Mouse (Mus musculus) embryo, embryonic 10.5 days (tissue): ENCODE data around the gene Alkbh4.
"Not testable (repeated sequence)": the region's sequence is repeated elsewhere in the genome, so short reads cannot be mapped to it uniquely, and the experiment has no call there.

Experiments used
- DNase-seq: peaks from one replicate; pipeline ENCODE4 v3.0.0-alpha.2; 2015; ENCODE audit warnings: low spot score

The Alkbh4 gene

GRCm38 (mm10) chr5:136143161-136143755 lies 7.3 kb downstream of the Alkbh4 start:
- peak; percentile 3 for DNase-seq

GRCm38 (mm10) chr5:136144606-136145430 lies 8.9 kb downstream of the Alkbh4 start:
- no peak for DNase-seq

GRCm38 (mm10) chr5:136146936-136147335 lies 11.0 kb downstream of the Alkbh4 start:
- no peak for DNase-seq

GRCm38 (mm10) chr5:136147704-136148103 lies 11.8 kb downstream of the Alkbh4 start:
- no peak for DNase-seq

- DNase-seq = not testable (repeated sequence)
Measured at GRCm38 (mm10) chr5:136149134-136149576, 13.2 kb downstream of the Alkbh4 start.

GRCm38 (mm10) chr5:136152365-136152764 lies 16.4 kb downstream of the Alkbh4 start:
- DNase-seq = no peak

- no peak for DNase-seq
Measured at GRCm38 (mm10) chr5:136155399-136155798, 19.5 kb downstream of the Alkbh4 start.

- DNase-seq = not testable (repeated sequence)
Measured at GRCm38 (mm10) chr5:136160084-136160483, 24.1 kb downstream of the Alkbh4 start.

GRCm38 (mm10) chr5:136163807-136164474 lies 28.0 kb downstream of the Alkbh4 start:
- no peak for DNase-seq

GRCm38 (mm10) chr5:136165246-136165645 lies 29.3 kb downstream of the Alkbh4 start:
- DNase-seq = no peak

- DNase-seq = no peak
Measured at GRCm38 (mm10) chr5:136167296-136167695, 31.4 kb downstream of the Alkbh4 start.

GRCm38 (mm10) chr5:136168071-136168470 lies 32.1 kb downstream of the Alkbh4 start:
- DNase-seq = no peak

- DNase-seq = peak; percentile 39
Measured at GRCm38 (mm10) chr5:136169626-136170511, 33.9 kb downstream of the Alkbh4 start.

- peak; percentile 89 for DNase-seq
Measured at GRCm38 (mm10) chr5:136170512-136171362, 34.8 kb downstream of the Alkbh4 start, which contains the start of gene Orai2. Orai2 (minus strand) TSS chr5:136170713.

- DNase-seq = no peak
Measured at GRCm38 (mm10) chr5:136171363-136172341, 35.7 kb downstream of the Alkbh4 start.

- no peak for DNase-seq
Measured at GRCm38 (mm10) chr5:136172939-136173338, 37.0 kb downstream of the Alkbh4 start.

GRCm38 (mm10) chr5:136173606-136174463 lies 37.9 kb downstream of the Alkbh4 start:
- DNase-seq = no peak

- DNase-seq = no peak
Measured at GRCm38 (mm10) chr5:136179594-136179993, 43.6 kb downstream of the Alkbh4 start.

GRCm38 (mm10) chr5:136181197-136181596 lies 45.3 kb downstream of the Alkbh4 start:
- no peak for DNase-seq
